Mouse (Mus musculus) heart, postnatal 4 days (tissue): ENCODE data around the gene Jazf1. TPM values are rescaled to one million over a fixed set of nuclear protein-coding genes. Genes with fewer than 3 reads are reported as not detected.

ENCODE experiments used
- DNase-seq: peaks from one replicate; pipeline ENCODE4 v3.0.0; 2021
- total RNA-seq, 2 experiments: library from RNA; stranded (reverse); gene quantifications; 2 replicates each; pipeline ENCODE4 v1.2.3; 2021

The Jazf1 gene
- total RNA-seq, 2 experiments from 2014 or later = 14.6 to 16.1 TPM

DNA sequence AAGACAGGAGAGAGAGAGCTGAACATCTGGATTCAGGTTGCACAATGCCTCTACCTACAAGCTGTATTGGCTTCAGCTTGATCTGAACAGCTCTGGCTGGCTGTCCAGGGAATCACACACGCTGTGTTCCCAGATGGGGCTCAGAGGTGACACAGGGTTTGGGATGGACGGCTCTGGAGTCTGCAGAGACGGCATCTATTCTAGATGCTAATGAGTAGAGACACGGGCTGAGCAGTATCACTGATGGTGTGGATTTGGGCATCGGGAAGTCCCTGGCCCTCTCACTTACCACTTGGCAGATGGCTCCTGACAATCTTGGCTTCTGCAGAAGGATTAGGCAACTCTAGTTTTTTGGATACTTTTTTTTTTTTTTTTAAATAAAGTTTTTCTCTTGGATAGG, 161.6 kb downstream of the Jazf1 start:
- no peak for DNase-seq

DNA sequence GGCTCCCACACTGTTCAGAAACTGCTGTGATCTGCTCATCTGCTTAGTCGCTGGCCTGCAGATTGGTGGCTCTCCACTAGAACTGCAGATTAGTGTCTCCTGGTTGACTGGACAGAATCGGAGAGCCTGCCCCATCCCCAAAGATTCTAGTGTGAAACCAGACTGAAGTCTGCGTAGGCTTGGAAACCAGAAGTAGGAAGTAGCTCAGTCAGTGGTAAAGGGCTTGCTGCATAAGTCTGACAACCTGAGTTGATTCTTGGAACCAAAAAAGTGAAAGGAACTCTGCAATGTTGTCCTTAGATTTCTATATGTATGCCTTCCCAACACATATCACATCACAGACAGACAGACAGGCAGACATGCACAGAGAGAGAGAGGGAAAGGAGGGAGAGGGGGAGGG, 163.3 kb downstream of the Jazf1 start:
- DNase-seq = no peak

DNA sequence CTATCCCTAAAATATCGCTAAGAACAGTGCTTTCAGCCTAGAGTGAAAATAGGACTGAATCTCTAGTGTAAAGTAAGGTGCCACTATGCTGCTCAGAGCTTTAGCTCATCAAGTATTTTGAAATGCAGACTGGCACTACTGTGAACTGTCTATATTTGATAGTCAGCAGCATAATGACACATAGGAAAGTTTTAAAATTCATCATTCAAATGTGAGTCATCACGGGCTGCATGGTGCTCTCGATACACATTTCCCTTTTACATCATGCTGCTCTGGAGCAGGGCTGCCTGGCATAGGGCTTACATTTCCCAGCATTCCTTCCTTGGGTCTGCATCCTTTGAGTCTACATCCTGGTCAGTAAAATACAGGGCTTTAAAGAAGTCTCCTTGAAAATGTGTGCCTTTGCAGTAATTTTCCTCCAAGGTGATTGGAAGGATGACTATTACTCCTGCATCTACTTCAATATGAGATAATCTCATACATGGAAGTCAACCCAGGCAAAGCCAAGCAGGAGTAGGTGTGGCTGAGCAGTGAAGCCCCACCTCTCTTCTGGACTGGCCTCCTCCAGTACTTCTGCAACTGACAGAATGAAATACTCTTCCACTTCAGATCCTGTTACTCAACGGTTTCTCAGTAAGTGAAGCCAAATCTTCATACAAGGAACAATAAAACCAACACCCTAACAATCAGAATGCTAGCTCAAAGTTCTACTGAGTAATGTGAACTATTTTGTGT, 165.0 kb downstream of the Jazf1 start:
- DNase-seq = no peak

GRCm38 (mm10) chr6:52899574-52900245, 168.7 kb downstream of the Jazf1 start:
- no peak for DNase-seq

DNA sequence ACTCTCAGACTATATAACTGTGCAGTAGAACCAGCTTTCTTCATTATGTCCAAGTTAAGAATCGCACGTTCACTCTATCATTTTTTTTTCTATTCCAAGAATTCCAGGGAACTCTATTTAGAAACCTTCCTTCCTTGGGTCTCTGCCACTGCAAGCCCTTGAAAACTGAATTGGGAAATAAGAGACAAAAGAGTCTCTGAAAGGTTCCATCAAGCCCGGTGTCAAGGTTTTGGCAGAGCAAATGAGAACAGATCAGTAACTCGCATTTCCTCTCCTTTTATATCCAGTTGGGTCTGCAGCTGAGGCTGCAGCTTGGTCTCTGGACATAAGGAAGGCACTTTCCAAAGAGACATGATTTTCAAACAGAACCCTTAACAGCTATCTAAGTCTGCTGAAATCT, 173.4 kb downstream of the Jazf1 start:
- DNase-seq = no peak

GRCm38 (mm10) chr6:52894501-52894823, 174.0 kb downstream of the Jazf1 start:
- no peak for DNase-seq

DNA sequence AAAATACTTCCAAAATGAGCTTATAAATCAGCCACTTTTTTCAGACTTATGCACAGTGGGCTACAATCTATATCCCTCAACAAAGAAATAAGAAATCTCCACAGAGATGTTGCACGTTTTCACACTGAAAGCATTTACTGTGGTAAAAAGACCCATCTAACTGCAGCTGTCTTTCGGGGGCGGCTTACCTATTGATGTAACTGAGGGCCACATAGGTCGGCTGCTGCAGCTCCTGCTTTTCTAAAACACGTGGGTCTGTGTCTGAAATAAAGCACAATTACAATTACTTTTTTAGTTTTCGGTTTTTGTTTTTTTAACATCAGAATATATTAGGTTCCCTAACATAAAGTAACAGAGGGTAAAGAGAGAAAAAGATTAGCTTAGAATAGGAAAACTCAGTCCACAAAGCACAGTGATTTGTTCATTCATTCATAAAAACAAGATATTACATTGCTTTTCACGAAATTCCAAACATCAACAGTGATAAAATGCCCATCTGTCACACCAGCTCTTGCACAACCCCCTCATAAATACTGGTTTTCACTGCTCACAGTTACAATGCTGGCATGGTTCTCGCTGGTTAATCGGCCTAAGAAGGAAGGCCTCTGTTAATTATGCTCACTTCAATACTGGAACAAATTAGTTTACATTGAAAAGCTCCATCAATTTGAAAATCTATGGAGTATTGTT, 174.5 kb downstream of the Jazf1 start:
- no peak for DNase-seq

- DNase-seq = no peak
Observed at GRCm38 (mm10) chr6:52892978-52893377, 175.5 kb downstream of the Jazf1 start.

DNA sequence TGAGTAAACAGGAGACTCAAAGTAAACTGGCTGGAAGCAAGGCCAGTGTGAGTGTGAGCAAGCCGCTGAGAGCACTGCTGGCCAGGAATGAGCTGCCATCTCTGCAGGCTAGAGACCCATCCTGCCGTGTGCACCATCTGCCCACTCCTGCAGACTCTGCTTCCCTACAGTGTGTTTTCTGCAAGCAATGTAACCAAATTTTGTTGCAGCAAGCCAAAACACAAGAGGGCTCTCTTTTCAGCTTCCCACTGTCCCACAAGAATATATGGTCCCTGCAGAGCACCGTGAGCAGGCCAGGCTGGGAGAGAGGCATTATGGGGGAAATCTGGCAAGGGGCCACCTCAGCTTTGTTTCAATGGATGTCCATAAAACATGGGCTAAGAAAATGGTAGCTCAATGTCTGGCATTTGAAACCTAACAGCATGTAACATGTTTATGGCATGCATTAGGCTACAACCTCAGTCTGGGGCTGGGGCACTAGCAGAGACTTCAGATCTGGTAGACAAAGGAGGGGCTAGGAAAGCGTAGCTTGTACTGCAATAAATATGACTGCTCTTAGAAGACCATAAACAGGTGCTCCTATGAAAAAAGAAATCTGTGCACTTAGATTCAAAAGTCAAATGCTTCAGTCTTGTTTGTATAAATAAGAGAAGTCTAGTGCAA, 180.8 kb downstream of the Jazf1 start:
- peak; percentile 9 for DNase-seq

DNA sequence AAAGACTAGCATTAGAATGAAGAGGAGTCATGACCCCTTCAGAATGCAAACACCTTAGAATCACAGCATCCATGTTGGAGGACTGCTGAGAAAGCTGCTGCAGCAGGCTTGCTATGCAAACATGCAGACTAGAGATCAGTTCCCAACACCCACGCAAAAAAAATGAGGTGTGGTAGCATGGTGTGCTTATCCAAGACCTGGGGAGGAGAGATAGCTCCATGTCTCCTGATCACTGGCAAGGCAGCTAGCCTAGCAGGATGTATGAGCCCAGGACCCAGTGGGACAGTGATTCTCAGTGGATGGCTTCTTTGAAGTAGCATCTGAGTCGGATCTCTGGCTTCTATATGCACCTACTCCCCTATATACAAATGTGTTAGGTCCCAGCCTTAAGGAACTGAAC, 184.7 kb downstream of the Jazf1 start:
- DNase-seq = no peak

GRCm38 (mm10) chr6:52877176-52877575, 191.3 kb downstream of the Jazf1 start:
- DNase-seq = no peak

DNA sequence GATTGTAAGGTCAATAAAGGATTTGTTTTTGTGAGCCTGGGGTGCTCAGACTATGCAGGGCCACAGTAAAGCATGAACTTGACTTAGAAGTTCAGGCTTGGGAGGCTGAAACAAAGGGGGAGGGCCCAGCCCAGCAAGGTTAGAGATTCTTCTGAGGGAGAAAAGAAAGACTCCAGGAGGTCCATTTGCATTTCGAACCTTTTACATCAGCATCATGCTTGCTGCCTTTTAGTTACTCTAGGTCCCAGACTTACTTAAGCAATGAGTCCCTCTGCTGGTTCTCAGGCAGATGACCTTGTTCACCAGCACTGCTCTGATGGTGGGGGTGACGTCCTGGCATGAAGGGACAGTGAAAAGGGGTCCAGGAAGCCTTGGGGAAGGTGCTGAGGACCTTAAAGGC, 197.1 kb downstream of the Jazf1 start:
- DNase-seq = no peak

- peak; percentile 17 for DNase-seq
Observed at GRCm38 (mm10) chr6:52869252-52869651, 199.2 kb downstream of the Jazf1 start.

DNA sequence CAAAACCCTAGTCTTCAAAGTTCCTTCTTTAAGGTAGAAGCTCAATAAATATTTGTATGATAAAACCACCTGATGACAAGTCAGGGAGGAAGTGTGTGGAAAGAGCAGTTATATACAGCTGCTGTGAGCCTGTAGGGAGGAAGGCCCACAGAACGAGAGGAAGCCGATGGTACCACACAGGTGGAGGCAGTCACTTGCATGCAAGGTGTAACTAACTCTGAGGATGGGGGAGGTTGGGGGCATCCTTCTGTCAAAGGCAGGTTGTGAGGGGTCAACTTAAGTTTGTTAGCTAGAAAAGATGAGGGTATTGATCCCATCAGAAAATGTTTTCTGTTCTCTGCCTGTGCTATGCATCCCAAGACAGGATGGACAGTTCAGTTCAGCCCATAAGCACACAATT, 200.1 kb downstream of the Jazf1 start:
- DNase-seq = no peak

GRCm38 (mm10) chr6:52861928-52862327, 206.5 kb downstream of the Jazf1 start:
- DNase-seq = peak; percentile 57

DNA sequence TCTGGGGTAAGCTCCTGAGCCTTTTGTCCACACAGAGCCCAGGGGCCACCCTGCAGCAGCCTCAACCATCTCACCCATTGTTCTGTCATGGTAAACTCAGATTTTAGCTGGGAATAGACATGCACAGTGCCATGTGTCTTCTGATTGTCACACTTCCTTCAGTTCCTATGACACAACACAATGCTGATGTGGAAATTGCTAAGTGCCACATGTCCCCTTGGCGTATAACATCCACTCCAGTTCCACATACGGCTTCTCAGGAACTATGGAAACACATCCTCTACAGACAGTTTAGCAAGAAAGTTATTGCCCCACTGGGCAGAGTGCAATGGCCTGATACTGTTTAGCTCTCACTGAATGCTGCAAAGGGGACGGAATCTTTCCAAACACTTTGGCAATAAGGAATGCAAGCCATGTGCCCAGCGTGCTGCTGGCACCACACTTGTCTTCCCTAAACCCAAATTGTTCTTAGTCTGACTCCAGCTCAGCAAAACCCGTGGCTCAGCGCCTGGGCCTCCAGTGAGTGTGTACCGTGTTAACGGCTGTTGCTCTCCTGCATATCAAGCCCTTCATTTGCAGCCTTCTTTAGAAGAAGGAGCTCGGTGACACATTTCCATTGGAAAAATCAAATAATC, 207.1 kb downstream of the Jazf1 start:
- no peak for DNase-seq

DNA sequence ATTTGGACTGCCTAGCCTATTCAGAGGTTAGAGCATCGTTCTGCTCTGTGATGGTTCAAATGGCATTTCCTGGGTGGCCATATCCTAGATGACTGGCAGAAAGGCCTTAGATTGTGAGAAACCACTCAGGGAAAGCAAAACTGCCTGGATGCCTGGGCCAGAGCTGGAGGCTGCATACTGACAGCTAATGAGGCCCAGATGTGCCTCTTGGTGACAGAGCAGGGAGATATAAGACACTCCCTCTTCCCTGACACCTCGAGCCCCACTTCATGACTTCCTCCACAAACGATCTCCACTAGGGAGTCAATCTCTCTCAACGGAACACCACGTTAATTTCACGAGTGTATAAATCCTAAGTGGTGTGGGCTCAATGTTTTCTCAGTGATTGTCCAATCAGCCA, 207.7 kb downstream of the Jazf1 start:
- DNase-seq = no peak

DNA sequence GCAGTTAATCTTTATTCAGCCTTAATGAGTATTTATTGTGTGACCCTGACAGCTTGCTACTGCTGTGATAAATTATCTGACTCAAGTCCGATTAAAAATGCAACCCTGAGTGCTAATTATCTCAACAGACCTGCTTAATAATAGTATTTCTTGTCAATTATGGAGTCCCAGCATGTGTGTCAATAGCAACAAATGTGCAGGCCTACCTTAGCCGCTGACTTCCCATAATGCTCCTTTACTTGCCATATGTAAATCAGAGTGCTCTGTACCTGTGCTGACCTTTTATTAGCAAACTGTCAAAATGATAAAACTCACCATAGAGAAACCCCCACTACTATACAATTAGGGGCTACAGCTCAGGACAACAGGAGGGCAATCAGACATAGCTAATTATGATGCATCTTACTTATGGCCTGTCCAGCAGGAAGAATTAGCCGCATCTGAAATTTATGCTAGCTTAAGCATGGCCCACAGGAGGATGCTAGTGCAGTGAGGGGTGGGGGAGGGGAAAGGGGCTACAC, 209.5 kb downstream of the Jazf1 start:
- no peak for DNase-seq

DNA sequence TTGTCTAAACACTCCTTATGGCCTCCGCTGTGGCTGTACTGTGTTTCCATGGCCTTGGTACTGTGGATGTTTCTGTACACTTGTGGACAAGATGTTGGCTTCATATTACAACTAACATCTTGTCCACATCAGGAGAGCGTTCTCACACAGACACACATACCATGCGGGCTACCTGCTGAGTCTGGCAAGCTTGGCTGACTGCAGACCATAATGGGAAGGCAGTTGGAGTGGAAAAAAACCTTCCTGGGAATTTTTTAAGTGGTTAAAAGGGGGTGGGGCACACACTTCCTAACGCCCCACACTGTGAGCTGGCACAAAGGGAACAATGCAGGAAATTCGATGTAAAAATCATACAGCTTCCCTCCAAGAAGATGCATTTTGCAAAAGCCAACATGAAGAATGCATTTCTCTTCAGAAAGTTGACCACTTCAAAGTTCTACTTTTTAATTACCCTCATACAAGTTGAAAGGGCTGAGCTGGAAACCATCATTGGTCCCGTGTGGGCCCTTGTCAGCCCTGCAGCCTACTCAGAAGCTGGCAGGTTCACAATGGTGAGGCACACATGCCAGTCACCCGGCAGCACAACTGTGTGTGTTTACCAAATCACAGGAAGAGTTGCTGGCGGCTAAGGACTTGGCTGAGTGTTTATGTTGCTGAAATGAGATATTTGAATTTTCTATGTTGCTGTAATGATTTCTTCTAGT, 215.9 kb downstream of the Jazf1 start:
- no peak for DNase-seq

DNA sequence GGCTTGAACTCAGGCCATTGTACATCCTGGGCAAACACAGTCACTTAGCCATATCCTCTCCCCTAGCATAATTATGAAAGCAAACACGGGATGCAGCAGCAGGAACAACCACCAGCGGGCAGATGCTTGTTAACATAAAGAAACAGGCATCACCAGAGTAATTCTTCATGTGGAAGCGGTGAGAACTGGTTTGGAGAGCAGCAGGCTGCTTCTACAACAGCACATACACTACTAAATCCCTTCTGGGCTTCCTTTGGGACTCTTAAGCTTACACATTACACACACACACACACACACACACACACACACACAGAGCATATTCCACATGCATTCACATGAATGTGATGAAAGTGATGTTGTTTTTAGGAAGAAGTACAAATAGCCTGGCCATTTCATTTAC, 216.5 kb downstream of the Jazf1 start:
- DNase-seq = no peak

GRCm38 (mm10) chr6:52851019-52851418, 217.4 kb downstream of the Jazf1 start:
- peak; percentile 70 for DNase-seq

DNA sequence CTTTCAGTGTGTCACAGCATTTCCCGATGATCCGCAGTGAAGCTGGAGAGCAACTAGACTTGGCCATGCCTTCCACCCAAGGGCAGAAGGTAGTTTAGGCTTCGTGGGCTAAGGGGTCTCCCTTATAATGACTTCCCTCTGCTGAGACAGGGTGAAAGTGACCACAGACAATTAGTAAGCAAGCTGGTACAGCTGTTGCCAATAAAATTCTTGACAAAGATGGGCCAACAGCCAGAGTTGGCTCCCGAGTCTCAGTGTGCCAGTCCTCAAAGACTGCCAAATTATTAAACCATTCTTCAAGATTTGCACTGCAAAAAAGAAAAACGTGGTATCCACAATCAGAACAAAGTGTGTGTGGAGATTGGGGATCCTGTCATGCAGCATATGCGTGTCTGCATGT, 220.2 kb downstream of the Jazf1 start:
- no peak for DNase-seq
